Mouse (Mus musculus) gastrocnemius, postnatal 36 days (tissue): ENCODE measurements around the gene Cend1. TPM values are rescaled to one million over a fixed set of nuclear protein-coding genes. Genes with fewer than 3 reads are reported as not detected.

Source experiments
- DNase-seq, 2 experiments: peaks; one replicate each; pipeline ENCODE4 v3.0.0; 2022
- intact Hi-C: fragments of 180-260 bp; cut with DNase I; formaldehyde crosslinking; loops from one replicate; pipeline ENCODE4 v1.15.1; 2025
- total RNA-seq, 2 experiments: library from RNA; stranded (reverse); gene quantifications; 2 replicates each; pipeline ENCODE4 v1.2.3; 2021

The Cend1 gene
- total RNA-seq, 2 experiments from 2014 or later = 0.20 to 0.39 TPM

DNA sequence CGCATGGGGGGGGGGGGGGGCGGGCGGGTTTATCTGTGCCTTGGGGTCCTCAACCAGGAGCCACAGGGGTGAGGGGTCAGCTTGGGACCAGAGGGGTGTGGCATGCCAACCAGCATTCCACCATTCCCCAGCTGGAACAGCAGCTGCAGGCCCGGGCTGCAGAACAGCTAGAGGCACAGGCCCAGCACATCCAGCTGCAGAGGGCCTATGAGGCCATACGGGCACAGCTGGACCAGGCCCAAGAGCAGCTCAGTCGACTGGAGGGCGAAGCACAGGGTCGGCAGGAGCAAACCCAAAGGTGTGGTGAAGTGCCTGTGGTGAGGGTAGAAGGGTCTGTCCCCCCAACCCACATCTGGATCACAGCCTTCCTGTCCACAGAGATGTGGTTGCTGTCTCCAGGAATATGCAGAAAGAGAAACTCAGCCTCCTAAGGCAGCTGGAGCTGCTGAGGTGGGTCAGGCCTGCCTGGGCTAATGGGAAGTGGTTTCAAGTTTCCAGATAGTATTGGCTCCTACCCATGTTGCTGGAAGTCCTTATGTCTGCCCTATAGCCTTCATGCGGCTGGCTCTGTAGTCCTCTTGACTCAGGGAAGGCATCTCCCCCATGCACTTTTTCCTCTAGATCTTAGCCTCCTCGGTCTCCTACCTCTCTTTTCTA lies 36.2 kb upstream of the Cend1 start:
- peak in 1 of 2 experiments; percentile 31 for DNase-seq
- intact Hi-C loops = no loop called here

DNA sequence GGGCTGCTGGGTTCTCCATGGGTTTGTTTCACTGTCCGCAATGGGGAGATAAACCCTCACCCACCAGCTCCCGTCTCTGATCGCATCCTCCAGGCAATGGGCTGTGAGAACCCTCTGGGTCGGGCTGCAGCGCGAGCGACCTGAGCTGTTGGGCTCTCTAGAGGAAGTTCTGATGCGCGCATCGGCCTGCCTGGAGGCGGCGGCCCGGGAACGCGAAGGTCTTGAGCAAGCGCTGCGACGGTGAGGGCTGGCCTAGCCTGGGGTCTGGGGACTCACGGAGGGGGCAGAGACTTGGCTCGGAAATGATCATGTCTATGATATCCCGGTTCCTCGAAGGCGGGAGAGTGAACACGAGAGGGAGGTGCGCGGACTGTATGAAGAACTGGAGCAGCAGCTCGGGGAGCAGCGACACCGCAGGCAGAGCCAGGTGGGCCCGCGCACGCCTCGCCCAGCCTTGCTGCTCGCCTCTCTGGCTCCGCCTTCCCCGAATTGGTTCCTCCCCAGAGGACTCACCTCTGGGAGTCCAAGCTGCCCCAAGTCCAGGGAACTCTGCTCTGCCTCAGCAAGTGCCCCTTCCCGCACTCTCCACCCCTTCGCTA lies 35.4 kb upstream of the Cend1 start:
- intact Hi-C loops = no loop called here
- DNase-seq = no peak

DNA sequence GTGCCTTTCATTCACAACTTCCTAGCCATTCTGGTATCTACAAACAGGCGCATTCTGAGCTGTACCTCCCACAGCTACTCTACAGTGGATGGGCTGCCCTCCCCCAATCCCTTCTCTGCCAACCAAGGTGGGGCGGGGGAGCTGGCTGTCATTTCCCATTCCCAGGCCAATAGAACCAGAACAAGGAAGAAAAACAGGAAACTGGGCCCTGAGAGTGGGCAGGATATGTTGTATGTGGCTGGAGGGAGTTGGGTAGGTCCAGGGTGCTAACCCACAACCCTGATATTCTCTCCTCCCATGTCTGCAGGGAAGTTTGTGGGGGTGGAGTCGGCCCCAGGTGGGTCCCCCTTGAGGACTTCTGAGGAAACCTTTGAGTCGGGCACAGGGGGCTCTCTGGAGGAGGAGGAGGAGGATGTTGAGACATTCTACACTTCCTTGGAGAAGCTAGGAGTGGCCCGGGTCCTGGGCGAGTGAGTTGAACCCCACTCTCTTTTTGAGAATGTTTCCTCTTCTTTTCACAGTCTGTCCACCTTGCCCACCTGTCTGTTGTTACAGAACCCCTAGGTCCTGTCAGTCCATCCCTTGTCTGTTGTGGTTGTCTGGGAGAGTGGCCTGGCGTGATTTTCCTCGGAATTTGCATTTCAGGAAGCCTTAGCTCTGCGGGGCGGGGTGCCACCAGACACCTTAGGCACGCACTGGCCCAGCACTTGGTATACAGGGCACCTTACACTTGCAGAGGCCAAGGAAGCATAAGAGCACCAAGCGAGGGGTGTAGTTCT lies 34.7 kb upstream of the Cend1 start:
- no peak for DNase-seq
- intact Hi-C loops = no loop called here

- peak in 1 of 2 experiments; percentile 27 for DNase-seq
- intact Hi-C loops = no loop called here
These were observed 33.1 kb upstream of the Cend1 start for GRCm38 (mm10) chr7:141462333-141462821.

DNA sequence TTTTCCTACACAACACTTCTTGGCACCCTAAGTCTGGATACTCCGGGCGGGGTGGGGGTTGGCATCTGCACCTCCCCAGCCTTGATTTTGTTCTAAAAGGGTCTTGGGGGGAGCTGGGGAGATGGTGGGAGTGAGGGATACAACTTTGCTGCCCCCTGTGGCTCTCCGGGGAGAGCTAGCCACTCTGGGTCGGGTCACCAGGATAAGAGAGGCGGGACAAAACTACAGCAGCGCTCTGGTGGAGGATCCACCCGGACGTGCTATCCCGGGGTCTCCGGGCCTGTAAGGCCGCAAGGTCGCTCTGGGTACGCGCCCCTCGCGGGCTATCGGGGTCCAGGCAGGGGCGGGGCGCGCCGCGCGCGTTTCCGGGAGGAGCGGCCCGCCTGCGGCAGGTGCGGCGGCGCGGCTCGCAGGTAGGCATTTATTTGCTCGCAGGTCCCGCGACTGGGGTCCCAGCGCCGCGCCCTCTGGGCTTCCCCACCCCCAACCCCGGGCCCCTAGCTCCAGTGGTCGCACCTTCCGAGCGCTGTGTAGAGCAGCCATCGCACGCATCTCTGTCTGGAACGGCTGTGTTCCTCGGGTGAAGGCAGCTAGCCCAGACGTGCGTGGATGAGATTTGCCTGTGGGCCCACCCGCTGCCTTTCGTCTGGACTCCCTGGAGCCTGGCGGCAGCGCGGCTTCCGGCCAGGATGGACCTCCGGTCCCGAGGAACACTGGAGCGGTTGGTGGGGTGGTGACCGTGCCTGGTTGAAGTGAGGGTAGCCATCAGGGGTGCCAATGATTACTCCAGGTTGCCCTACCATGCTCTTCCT lies 32.4 kb upstream of the Cend1 start:
- intact Hi-C loops = no loop called here
- DNase-seq = peak in 1 of 2 experiments; percentile 23

DNA sequence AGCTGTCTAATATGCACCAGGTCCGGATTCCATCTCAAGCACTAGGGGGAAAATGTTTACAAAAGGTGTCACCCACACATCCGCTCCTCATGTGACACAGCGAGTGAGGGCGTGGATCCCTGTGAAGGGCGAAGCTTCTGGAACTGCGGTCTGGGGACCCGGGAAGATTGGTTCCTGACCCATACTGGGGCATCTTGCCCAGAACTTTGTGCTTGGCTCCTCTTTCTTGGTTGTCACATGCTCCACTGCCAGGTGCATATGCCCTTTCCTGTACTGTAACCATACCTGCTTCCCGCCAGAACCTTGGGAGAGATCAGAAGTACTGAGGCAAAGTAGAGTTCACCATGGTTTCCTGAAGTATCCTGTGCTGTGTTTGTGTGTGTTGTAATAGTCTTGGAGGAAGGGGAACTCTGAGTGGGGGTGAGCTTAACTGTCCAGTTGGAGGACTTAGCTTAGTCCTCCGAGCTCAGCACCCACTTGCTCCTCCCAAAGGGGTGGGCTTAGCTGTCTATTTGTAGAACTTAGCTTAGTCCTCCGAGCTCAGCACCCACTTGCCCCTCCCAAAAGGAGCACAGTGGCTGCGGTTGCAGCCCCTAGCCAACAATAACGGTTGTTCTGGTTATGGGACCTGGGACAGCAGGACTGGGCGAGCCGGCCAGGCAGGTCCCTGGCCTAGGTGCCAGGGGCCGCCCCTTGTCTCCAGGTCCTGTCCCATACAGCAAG lies 31.3 kb upstream of the Cend1 start, which contains the start of gene Cracr2b:
Cracr2b (plus strand) TSS at position 704 of the 723 bp plus-strand sequence.
- peak in 1 of 2 experiments; percentile 29 for DNase-seq
- intact Hi-C loops = no loop called here

DNA sequence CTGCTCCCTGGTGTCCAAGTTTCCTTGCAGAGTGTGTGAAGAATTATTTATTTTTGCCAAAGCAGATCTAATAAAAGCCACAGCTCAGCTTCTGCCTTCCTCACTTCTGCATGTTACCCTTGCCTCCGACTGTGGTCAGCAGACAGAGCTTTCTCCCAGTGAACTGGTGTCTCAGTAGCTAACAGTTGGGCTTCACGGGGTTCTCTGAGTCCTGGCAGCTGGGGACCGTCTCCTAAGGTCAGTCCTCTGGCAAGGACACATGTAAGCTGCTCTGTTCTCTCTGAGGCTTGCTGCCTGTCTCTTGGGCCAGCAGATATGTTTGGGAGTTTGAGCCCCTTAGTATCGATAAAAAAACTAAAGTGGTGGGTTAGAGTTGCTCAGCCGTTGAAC lies 30.7 kb upstream of the Cend1 start:
- DNase-seq = no peak
- intact Hi-C loops = no loop called here

- intact Hi-C loops = no loop called here
- DNase-seq = peak in 1 of 2 experiments; percentile 27
These were observed 30.0 kb upstream of the Cend1 start for GRCm38 (mm10) chr7:141459301-141459711.

DNA sequence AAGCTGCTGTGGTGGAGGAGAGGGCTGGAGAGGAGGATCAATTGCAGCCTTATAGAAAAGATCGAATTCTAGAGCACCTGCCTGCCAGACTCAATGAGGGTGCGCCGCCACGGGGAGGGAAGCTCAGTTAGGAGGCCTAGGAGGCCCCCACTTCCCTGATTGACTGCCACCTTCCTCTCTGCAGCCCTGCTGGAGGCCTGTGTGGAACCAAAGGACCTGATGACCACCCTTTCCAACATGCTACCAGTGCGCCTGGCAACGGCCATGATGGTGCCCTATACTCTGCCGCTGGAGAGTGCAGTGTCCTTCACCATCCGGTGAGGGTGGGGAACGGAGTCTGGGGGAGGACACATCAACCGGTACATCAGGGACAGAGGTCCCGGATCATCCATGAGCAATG lies 29.4 kb upstream of the Cend1 start:
- peak in 1 of 2 experiments; percentile 17 for DNase-seq
- intact Hi-C loops = no loop called here

DNA sequence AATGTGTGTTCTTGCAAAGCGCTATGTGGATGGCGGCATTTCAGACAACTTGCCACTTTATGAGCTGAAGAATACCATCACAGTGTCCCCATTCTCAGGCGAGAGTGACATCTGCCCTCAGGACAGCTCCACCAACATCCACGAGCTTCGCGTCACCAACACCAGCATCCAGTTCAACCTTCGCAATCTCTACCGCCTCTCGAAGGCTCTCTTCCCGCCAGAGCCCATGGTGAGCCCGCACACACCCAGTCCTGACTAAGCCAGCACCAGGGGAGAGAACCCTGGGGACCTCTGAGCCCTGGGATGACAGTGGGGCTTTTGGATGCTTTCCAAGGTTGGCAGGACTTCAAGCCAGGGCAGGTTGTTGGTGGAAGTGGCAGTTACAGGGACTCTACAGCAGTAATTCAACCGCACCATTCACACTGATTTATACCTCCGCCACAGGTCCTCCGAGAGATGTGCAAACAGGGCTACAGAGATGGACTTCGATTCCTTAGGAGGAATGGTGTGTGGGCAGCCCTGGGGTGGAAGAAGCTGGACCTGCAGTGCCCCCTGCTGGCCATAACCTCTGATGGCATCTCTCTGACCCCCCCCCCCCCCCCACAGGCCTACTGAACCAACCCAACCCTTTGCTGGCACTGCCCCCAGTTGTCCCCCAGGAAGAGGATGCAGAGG lies 28.8 kb upstream of the Cend1 start:
- peak in 1 of 2 experiments; percentile 59 for DNase-seq
- intact Hi-C loops = no loop called here

DNA sequence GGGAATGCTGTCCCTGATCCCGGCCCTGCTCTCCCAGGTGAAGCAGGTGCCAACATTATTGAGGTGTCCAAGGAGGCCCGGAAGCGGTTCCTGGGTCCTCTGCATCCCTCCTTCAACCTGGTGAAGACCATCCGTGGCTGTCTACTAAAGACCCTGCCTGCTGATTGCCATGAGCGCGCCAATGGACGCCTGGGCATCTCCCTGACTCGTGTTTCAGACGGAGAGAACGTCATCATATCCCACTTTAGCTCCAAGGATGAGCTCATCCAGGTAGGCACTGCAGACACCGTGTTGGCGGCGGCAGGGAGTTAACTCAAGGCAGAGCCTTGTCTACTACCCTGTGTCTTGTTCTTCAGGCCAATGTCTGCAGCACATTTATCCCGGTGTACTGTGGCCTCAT lies 27.9 kb upstream of the Cend1 start:
- intact Hi-C loops = no loop called here
- no peak for DNase-seq

DNA sequence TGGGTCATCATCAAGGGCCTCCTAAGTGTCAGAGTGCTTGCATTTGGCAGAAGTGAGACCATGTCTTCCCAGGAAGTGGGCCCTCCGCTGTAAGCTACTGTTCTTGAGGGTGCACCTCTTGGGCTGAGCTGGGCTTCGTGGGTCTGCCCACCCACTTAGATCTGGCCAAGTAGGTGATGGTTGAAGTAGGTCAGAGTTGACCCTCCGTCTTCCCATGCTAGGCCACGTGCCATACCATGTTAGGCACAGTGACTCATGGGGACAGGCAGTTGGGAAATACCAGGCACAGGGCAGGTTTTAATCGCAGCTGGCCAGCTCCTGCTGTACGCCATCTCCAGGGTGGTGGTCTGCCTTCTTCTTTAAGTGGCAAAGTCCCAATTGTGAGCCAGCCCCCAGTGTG lies 27.4 kb upstream of the Cend1 start:
- intact Hi-C loops = no loop called here
- peak in 1 of 2 experiments; percentile 26 for DNase-seq

- intact Hi-C loops = no loop called here
- peak; percentile 72 for DNase-seq
These were observed 26.5 kb upstream of the Cend1 start for GRCm38 (mm10) chr7:141455610-141456314.

DNA sequence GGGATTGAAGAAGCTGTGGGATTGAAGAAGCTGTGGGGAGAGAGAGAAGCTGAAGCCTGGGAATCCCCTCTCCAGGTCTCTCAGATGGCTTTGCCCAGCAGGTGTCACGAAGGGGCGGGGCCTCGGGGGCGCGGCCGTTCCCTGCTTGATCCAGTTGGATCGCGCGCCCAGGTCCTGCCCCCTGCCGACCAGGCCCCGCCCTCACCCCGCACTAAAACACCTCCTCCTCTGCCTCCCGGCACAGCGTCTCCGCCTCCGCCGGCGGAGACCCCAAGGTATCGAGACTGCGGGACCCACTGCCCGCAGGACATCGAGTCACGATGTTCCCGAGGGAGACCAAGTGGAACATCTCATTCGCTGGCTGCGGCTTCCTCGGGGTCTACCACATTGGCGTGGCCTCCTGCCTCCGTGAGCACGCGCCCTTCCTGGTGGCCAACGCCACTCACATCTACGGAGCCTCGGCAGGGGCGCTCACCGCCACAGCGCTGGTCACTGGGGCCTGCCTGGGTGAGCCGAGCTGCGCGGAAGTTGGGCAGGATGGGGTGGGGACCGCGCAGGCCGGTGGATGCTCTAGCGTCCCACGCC lies 25.8 kb upstream of the Cend1 start, which contains the start of gene Pnpla2:
Pnpla2 (plus strand) TSS at position 232 of the 585 bp plus-strand sequence.
- peak; percentile 91 to 94 for DNase-seq
- intact Hi-C loops = no loop called here

GRCm38 (mm10) chr7:141453636-141454035 lies 24.3 kb upstream of the Cend1 start:
- DNase-seq = no peak
- intact Hi-C loops = no loop called here

- no peak for DNase-seq
- intact Hi-C loops = no loop called here
These were observed 22.6 kb upstream of the Cend1 start for GRCm38 (mm10) chr7:141451928-141452327.

DNA sequence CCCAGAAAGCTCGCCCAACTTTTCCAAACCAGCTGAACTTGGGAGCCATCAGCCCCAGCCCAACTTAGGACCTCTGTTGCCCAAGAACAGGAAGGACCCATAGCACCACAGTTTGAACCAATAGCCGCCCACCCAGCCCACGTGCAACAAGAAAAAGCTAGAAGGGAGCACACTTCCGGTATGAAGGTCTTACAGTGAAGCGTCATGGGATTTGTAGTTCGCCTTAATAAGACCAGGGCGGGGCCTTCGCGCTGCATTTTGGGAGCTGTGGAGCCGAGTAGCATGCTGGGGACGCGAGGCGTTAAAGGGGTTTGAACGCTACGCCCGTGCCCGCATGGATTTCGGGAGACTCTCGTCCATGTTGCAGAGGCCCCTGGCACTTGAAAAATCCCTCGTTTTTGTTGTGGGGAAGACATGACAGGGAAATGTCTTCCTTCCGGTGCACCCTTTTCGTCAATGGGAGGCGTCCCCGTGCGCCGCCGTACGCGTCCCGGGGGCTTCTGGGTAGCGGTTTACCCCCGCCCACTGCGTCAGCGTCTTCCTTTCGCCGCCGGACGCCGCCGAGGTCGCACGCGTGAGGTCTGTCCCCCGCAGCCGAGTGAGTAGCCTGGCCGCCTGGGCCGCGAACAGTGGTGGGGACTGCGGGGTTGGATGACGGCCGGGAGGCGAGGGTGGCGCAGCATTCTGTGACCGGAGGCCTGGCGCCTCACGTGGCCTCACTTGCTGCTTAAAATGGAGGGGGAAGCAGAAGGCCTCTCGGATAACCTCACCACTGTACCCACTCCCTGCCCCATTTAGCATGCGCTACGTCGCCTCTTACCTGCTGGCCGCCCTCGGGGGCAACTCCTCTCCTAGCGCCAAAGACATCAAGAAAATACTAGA lies 18.1 kb upstream of the Cend1 start, which contains the start of gene Rplp2:
Rplp2 (plus strand) TSS at position 261 of the 882 bp plus-strand sequence.
- intact Hi-C loops = no loop called here

More for the DNA sequence above, 18.1 kb upstream of the Cend1 start, which contains the start of gene Rplp2:
- peak; percentile 90 to 94 for DNase-seq
